Comparison of ENCODE assay signal across 8 mouse cellular contexts in genomic region chr10:75104191-75105098, GRCm38 (mm10). TPM values are rescaled to one million over a fixed set of nuclear protein-coding genes. Genes with fewer than 3 reads are reported as not detected.
DNase-seq lines count a peak whose midpoint lies in the region; ATAC-seq lines count a peak whose summit lies in the region.

No protein-coding gene starts in this region.

- H3K9ac ChIP-seq in kidney, embryonic 15.5 days = no peak overlapping the region
- no peak overlapping the region for H3K9ac ChIP-seq in embryonic facial prominence, embryonic 13.5 days
- H3K9ac ChIP-seq in midbrain, embryonic 14.5 days (replicated peaks; ENCODE audit: low read length) = no peak overlapping the region

- no peaks in the 10 kb centered on the region for H3K27me3 ChIP-seq in kidney, embryonic 15.5 days
- no peaks in the 10 kb centered on the region for H3K27me3 ChIP-seq in embryonic facial prominence, embryonic 13.5 days
- no peaks in the 10 kb centered on the region for H3K27me3 ChIP-seq in midbrain, embryonic 14.5 days (ENCODE audit: control insufficient read depth, insufficient read depth, low read length)

- no peaks in the 10 kb centered on the region for H3K36me3 ChIP-seq in kidney, embryonic 15.5 days
- no peaks in the 10 kb centered on the region for H3K36me3 ChIP-seq in embryonic facial prominence, embryonic 13.5 days
- no peaks in the 10 kb centered on the region for H3K36me3 ChIP-seq in midbrain, embryonic 14.5 days (ENCODE audit: control insufficient read depth, insufficient read depth, low read length)

- no peak overlapping the region for H3K4me2 ChIP-seq in kidney, embryonic 15.5 days
- no peak overlapping the region for H3K4me2 ChIP-seq in embryonic facial prominence, embryonic 13.5 days
- H3K4me2 ChIP-seq in midbrain, embryonic 14.5 days (ENCODE audit: low read length) = no peak overlapping the region

- H3K4me1 ChIP-seq in kidney, embryonic 15.5 days = peaks cover 60% of the 10 kb centered on the region
- H3K4me1 ChIP-seq in embryonic facial prominence, embryonic 13.5 days = peaks cover 58% of the 10 kb centered on the region
- H3K4me1 ChIP-seq in midbrain, embryonic 14.5 days (ENCODE audit: control insufficient read depth, insufficient read depth, low read length) = peaks cover 39% of the 10 kb centered on the region

- intact Hi-C loops in heart, postnatal 36 days (cut with DNase I) = loop anchor here (5.0 kb wide), 1 partner anchor 43 kb away; no protein-coding TSS in a partner anchor

- no peak overlapping the region for H3K27ac ChIP-seq in kidney, embryonic 15.5 days
- 0 out of 2 replicates have a peak overlapping the region, but pooled peaks have one; percentile 30 for H3K27ac ChIP-seq in embryonic facial prominence, embryonic 13.5 days
- H3K27ac ChIP-seq in midbrain, embryonic 14.5 days (replicated peaks; ENCODE audit: low read depth, low read length) = no peak overlapping the region

- 0 out of 2 replicates have a peak, but pooled peaks have one; percentile 8 for ATAC-seq in kidney, embryonic 15.5 days (replicated peaks; ENCODE audit: low FRiP score)
- ATAC-seq in embryonic facial prominence, embryonic 13.5 days (ENCODE audit: insufficient number of reproducible peaks, insufficient read depth, low FRiP score, low TSS enrichment, low read depth) = no peak
- peak; percentile 47; the same call in 1 of the 2 replicates for ATAC-seq in midbrain, embryonic 14.5 days (ENCODE audit: low FRiP score, low TSS enrichment)
- ATAC-seq in erythroblast, adult 5-6 weeks (replicated peaks; ENCODE audit: low FRiP score, poor library complexity, severe bottlenecking) = no peak

- H3K9me3 ChIP-seq in kidney, embryonic 15.5 days (replicated peaks) = no peaks in the 10 kb centered on the region
- no peaks in the 10 kb centered on the region for H3K9me3 ChIP-seq in embryonic facial prominence, embryonic 13.5 days
- no peaks in the 10 kb centered on the region for H3K9me3 ChIP-seq in midbrain, embryonic 14.5 days (ENCODE audit: control insufficient read depth, low read length)

- DNase-seq in kidney, adult 11 months = no peak
- DNase-seq in R1 (ENCODE audit: low read depth, low spot score) = peak; percentile 67
- peak; percentile 52 to 64 for DNase-seq in heart, postnatal 36 days
- DNase-seq in midbrain, embryonic 14.5 days = no peak
- no peak for DNase-seq in spleen, postnatal 10 days (ENCODE audit: low spot score in 2 of 2)

- WGBS in kidney, embryonic 15.5 days = 57% methylated on average over 9 of the region's 9 CpGs
- 57% methylated on average over 9 of the region's 9 CpGs for WGBS in embryonic facial prominence, embryonic 13.5 days
- 73% methylated on average over 9 of the region's 9 CpGs for WGBS in midbrain, embryonic 14.5 days

- H3K4me3 ChIP-seq in kidney, embryonic 15.5 days (replicated peaks) = no peak overlapping the region
- no peak overlapping the region for H3K4me3 ChIP-seq in embryonic facial prominence, embryonic 13.5 days
- H3K4me3 ChIP-seq in midbrain, embryonic 14.5 days (replicated peaks; ENCODE audit: low read depth, low read length) = no peak overlapping the region

RNA-seq across cellular contexts. Expression of gene Bcr, which starts 44.1 kb away (rescaled TPM):
- 6.0 and 6.6 TPM in 2 replicates for polyA plus RNA-seq in kidney, embryonic 15.5 days (2015; fragmentation: Nextera tagmentation; extraction: Ambion mirVana)
- 9.5 and 10.6 TPM in 2 replicates for polyA plus RNA-seq in embryonic facial prominence, embryonic 13.5 days (2015; fragmentation: Nextera tagmentation; extraction: Ambion mirVana)
- 1 to 10 TPM; 8.3 to 9.1 TPM for total RNA-seq in heart, postnatal 36 days (2021)
- polyA plus RNA-seq in midbrain, embryonic 14.5 days (2014; fragmentation: Nextera tagmentation; extraction: Ambion mirVana) = 20.9 and 22.8 TPM in 2 replicates
- total RNA-seq in erythroblast, adult 5-6 weeks (2015; ENCODE audit: low replicate concordance) = 2.7 and 3.7 TPM in 2 replicates
- total RNA-seq in erythroblast, adult 5-6 weeks (2017; ENCODE audit: low replicate concordance) = 2.3 and 4.9 TPM in 2 replicates

Comparison
In these comparisons a context has a peak if more than half of its experiments do, and no peak if none do; other contexts are left out.
1. ATAC-seq: peak in kidney, embryonic 15.5 days (single experiment) and midbrain, embryonic 14.5 days (single experiment); none in embryonic facial prominence, embryonic 13.5 days (single experiment) and erythroblast, adult 5-6 weeks (single experiment).
2. DNase-seq: peak in R1 (single experiment) and heart, postnatal 36 days (2 of 2); none in kidney, adult 11 months (single experiment), midbrain, embryonic 14.5 days (single experiment) and spleen, postnatal 10 days (0 of 2).